Mouse (Mus musculus) stomach, postnatal 0 days (tissue): ENCODE measurements at regions not wholly inside any gene's neighbourhood (a gene's known extent, or its start where the extent isn't known, plus 50 kb on each side); places are given as distances from the start of the nearest gene placed in this dataset.

Experiments
- CTCF ChIP-seq: IDR thresholded peaks from 2 replicates; pipeline ENCODE4 v1.5.1; 2016; ENCODE audit warnings: antibody characterized with exemption, low read depth, mild to moderate bottlenecking, moderate library complexity
- EP300 ChIP-seq: optimal IDR thresholded peaks from 2 replicates; pipeline ENCODE3; 2016; ENCODE audit warnings: antibody characterized with exemption

DNA sequence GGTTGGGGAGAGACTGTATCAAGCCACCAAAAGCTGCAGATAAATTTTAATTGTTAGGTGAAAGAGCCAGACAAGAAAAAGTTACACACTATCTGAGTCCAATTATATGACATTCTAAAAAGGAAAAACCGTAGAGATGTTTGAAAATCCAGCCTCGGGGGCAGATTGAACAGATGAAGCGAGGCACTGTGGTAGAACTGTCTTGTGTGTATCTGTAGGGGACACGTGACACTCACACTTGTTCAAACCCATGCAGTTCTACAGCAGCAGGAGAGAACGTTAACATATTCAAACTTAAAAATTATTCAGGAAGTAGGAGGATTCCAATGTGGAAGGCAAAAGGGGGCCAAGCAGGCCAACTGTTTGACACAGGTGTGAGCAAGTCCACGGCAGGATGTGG, 183.1 kb downstream of the Tpra1 start:
- TF ChIP-seq CTCF = no peak
- TF ChIP-seq EP300 = no peak
